Comparison of ENCODE assay signal across 22 mouse cellular contexts in the genomic region with DNA sequence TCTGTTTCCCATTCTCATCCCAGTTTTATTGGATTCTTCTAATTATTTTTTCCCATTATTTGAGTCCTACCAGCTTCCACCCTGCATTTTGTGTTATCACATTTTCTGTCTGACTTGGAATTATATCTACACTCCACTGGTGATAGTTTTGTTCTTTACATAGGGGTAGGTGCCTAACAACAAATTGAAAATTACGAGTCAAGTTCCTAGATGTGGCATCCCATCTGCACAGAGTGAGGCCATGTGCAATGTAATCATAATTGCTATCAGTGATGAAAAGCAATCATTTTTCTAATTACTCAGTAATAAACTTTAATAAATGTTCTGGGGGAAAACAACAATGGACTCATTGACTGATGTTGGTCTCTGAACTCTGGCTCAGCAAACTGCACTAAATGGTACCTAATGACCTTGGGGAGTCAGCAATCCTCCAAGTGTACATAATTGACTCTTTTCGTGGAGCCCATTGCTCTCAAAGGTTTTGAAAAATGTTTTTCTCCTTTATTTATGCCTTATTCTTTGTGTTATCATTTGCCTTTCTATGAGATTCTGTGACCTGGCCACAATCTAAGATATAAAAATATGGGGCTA.
"Had no signal": no experiment of that assay in that cellular context is flagged by ENCODE, and none has a peak within 500 bp of the region (broad histone marks: within the 10 kb centered on the region; RNA-seq: fewer than 3 reads in every experiment).

No protein-coding gene starts in this region.

- H3K27me3 ChIP-seq: liver, embryonic 15.5 days; lung, embryonic 15.5 days; megakaryocyte, embryonic 14.5 days; midbrain, embryonic 12.5 days; neural tube, embryonic 12.5 days had no signal

- H3K4me1 ChIP-seq: liver, embryonic 15.5 days; lung, embryonic 15.5 days; megakaryocyte, embryonic 14.5 days; midbrain, embryonic 12.5 days; neural tube, embryonic 12.5 days had no signal

- H3K4me3 ChIP-seq: liver, embryonic 15.5 days; lung, embryonic 15.5 days; megakaryocyte, embryonic 14.5 days; midbrain, embryonic 12.5 days; myocyte; neural tube, embryonic 12.5 days had no signal

- H3K4me2 ChIP-seq: liver, embryonic 15.5 days; lung, embryonic 15.5 days; midbrain, embryonic 12.5 days; neural tube, embryonic 12.5 days had no signal

- H3K27ac ChIP-seq: liver, embryonic 15.5 days; lung, embryonic 15.5 days; macrophage; midbrain, embryonic 12.5 days; neural tube, embryonic 12.5 days had no signal

- ATAC-seq: liver, postnatal 0 days; lung, postnatal 0 days; midbrain, embryonic 16.5 days had no signal

- H3K9me3 ChIP-seq: liver, embryonic 15.5 days; lung, embryonic 15.5 days; midbrain, embryonic 12.5 days; neural tube, embryonic 12.5 days had no signal

- DNase-seq: liver, postnatal 0 days; lung, adult 2 months; lung, postnatal 14 days; lung, postnatal 36 days; midbrain, embryonic 14.5 days; retina, postnatal 1 day; right cerebral cortex, adult 18-20 months; right cerebral cortex, postnatal 25 days; right cerebral cortex, postnatal 4 days; spleen, adult 18-20 months; thymus, adult 18-20 months; thymus, postnatal 14 days; thymus, postnatal 36 days had no signal

- H3K36me3 ChIP-seq: liver, embryonic 15.5 days; lung, embryonic 15.5 days; midbrain, embryonic 12.5 days; neural tube, embryonic 12.5 days had no signal

- H3K9ac ChIP-seq: liver, embryonic 15.5 days; liver, postnatal 0 days; lung, embryonic 15.5 days; midbrain, embryonic 12.5 days; neural tube, embryonic 12.5 days had no signal
